Mouse (Mus musculus): ENCODE results near the gene Ephx1.
"Not testable (repeated sequence)": the region's sequence is repeated elsewhere in the genome, so short reads cannot be mapped to it uniquely, and the experiment has no call there.

Gene Ephx1

GRCm38 (mm10) chr1:181020756-181021487 lies at the start of gene Ephx1:
Gene Ephx1 (minus strand): TSS chr1:181020904.
- DNase-seq (ENCODE audit: low read depth): no peak

GRCm38 (mm10) chr1:181069671-181070070 lies 49.0 kb upstream of the Ephx1 start:
- DNase-seq (ENCODE audit: low read depth): no peak

GRCm38 (mm10) chr1:181068344-181068743 lies 47.6 kb upstream of the Ephx1 start:
- DNase-seq (ENCODE audit: low read depth): no peak

GRCm38 (mm10) chr1:181064648-181065047 lies 43.9 kb upstream of the Ephx1 start:
- no peak for DNase-seq (ENCODE audit: low read depth)

GRCm38 (mm10) chr1:181063991-181064390 lies 43.3 kb upstream of the Ephx1 start:
- DNase-seq (ENCODE audit: low read depth): no peak

GRCm38 (mm10) chr1:181061784-181062485 lies 41.2 kb upstream of the Ephx1 start:
- no peak for DNase-seq (ENCODE audit: low read depth)

GRCm38 (mm10) chr1:181052898-181053297 lies 32.2 kb upstream of the Ephx1 start:
- no peak for DNase-seq (ENCODE audit: low read depth)

- DNase-seq (ENCODE audit: low read depth): no peak
Measured at GRCm38 (mm10) chr1:181050937-181051336, 30.2 kb upstream of the Ephx1 start, which contains the start of gene 9130409I23Rik. Gene 9130409I23Rik (plus strand): TSS chr1:181051237.

- no peak for DNase-seq (ENCODE audit: low read depth)
Measured at GRCm38 (mm10) chr1:181049328-181049842, 28.7 kb upstream of the Ephx1 start.

GRCm38 (mm10) chr1:181047520-181047919 lies 26.8 kb upstream of the Ephx1 start:
- DNase-seq (ENCODE audit: low read depth): no peak

GRCm38 (mm10) chr1:181039652-181040051 lies 18.9 kb upstream of the Ephx1 start:
- DNase-seq (ENCODE audit: low read depth): peak; percentile 52

GRCm38 (mm10) chr1:181037623-181038022 lies 16.9 kb upstream of the Ephx1 start:
- no peak for DNase-seq (ENCODE audit: low read depth)

- not testable (repeated sequence) for DNase-seq (ENCODE audit: low read depth)
Measured at GRCm38 (mm10) chr1:181035015-181035778, 14.5 kb upstream of the Ephx1 start.

GRCm38 (mm10) chr1:181022265-181022664 lies 1.6 kb upstream of the Ephx1 start:
- DNase-seq (ENCODE audit: low read depth): peak; percentile 64

- no peak for DNase-seq (ENCODE audit: low read depth)
Measured at GRCm38 (mm10) chr1:181021488-181021865, 773 bp upstream of the Ephx1 start.

- no peak for DNase-seq (ENCODE audit: low read depth)
Measured at GRCm38 (mm10) chr1:181017890-181018420, 2.7 kb downstream of the Ephx1 start.

- peak; percentile 45 for DNase-seq (ENCODE audit: low read depth)
Measured at GRCm38 (mm10) chr1:181017212-181017711, 3.4 kb downstream of the Ephx1 start.

GRCm38 (mm10) chr1:181016532-181017131 lies 4.1 kb downstream of the Ephx1 start:
- DNase-seq (ENCODE audit: low read depth): peak; percentile 60

GRCm38 (mm10) chr1:181016045-181016444 lies 4.7 kb downstream of the Ephx1 start:
- no peak for DNase-seq (ENCODE audit: low read depth)

GRCm38 (mm10) chr1:181015558-181015957 lies 5.1 kb downstream of the Ephx1 start:
- DNase-seq (ENCODE audit: low read depth): no peak

GRCm38 (mm10) chr1:181014731-181015500 lies 5.8 kb downstream of the Ephx1 start:
- no peak for DNase-seq (ENCODE audit: low read depth)
